Mouse (Mus musculus): ENCODE measurements at regions not wholly inside any gene's neighbourhood (a gene's known extent, or its start where the extent isn't known, plus 50 kb on each side); places are given as distances from the start of the nearest gene placed in this dataset.

- TF ChIP-seq POLR2A (IDR thresholded peaks at IDR 0.05; ENCODE audit: low read depth, low read length) (no peak), CTCF (conservative IDR thresholded peaks at IDR 0.05 in 1 of 2, IDR thresholded peaks at IDR 0.05 in 1 of 2; ENCODE audit: low read depth in 2 of 2, low read length in 2 of 2) (no peak), EP300 (IDR thresholded peaks at IDR 0.05; ENCODE audit: low read length) (no peak), RCOR1 (conservative IDR thresholded peaks at IDR 0.05; ENCODE audit: low read depth, low read length) (no peak), HCFC1 (IDR thresholded peaks at IDR 0.05; ENCODE audit: low read depth, low read length) (no peak), MAFK (IDR thresholded peaks at IDR 0.05; ENCODE audit: insufficient replicate concordance, low read length) (no peak), NELFE (IDR thresholded peaks at IDR 0.05; ENCODE audit: low read depth, low read length) (no peak), ZC3H11A (IDR thresholded peaks at IDR 0.05; ENCODE audit: low read depth, low read length) (no peak), MYC (IDR thresholded peaks at IDR 0.05; ENCODE audit: low read depth, low read length) (no peak), ELF1 (IDR thresholded peaks at IDR 0.05; ENCODE audit: low read depth, low read length) (no peak), SIN3A (IDR thresholded peaks at IDR 0.05; ENCODE audit: low read length) (no peak), JUND (conservative IDR thresholded peaks at IDR 0.05; ENCODE audit: low read depth, low read length) (no peak)
Observed at GRCm38 (mm10) chr2:78795446-78795845, 72.5 kb upstream of the Ube2e3 start.
